Comparison of ENCODE assay signal across 17 mouse cellular contexts in the genomic region with DNA sequence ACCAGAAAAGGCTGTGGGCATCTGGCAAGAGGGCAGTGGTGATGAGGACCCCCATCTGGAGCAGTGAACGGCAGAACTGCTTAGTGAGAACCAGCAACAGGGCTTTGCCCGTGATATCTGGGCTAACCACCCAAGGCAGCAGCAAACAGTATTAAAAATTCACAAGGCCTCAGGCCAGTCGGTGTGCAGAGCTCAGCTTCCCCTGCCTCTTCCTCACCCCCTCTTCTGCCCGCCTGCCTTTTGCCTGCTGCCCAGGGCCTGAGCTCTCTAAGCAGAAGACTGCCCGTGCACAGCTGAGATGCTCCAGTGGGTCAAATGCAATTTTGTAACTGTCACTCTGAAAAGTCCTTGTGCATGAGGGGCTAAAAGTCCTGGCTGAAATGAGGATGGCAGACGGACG.
DNase-seq lines count a peak whose midpoint lies in the region; ATAC-seq and TF ChIP-seq lines count a peak whose summit lies in the region.
"Had no signal": no experiment of that assay in that cellular context is flagged by ENCODE, and none has a peak within 500 bp of the region (broad histone marks: within the 10 kb centered on the region; RNA-seq: fewer than 3 reads in every experiment).

No protein-coding gene starts in this region.

- H3K4me1 ChIP-seq in hindbrain, embryonic 13.5 days (replicated peaks) = peaks cover 18% of the 10 kb centered on the region
- no peaks in the 10 kb centered on the region; the same call in 1 of the 2 replicates for H3K4me1 ChIP-seq in hindbrain, embryonic 11.5 days (replicated peaks; ENCODE audit: control insufficient read depth, insufficient read depth, low read length)
- peaks cover 17% of the 10 kb centered on the region for H3K4me1 ChIP-seq in liver, postnatal 0 days (ENCODE audit: insufficient read depth)
- H3K4me1 ChIP-seq: embryonic facial prominence, embryonic 13.5 days; limb, embryonic 12.5 days; stomach, embryonic 15.5 days had no signal

- no peak for TF ChIP-seq CTCF in liver, postnatal 0 days (IDR thresholded peaks at IDR 0.05; ENCODE audit: low read depth)

- WGBS in hindbrain, embryonic 13.5 days = 74% methylated on average over 7 of the region's 7 CpGs
- 82% methylated on average over 7 of the region's 7 CpGs for WGBS in hindbrain, embryonic 11.5 days
- WGBS in liver, postnatal 0 days (ENCODE audit: insufficient replicate concordance) = 61% methylated on average over 7 of the region's 7 CpGs

- no peaks in the 10 kb centered on the region for H3K27me3 ChIP-seq in hindbrain, embryonic 13.5 days
- no peaks in the 10 kb centered on the region for H3K27me3 ChIP-seq in hindbrain, embryonic 11.5 days (ENCODE audit: control insufficient read depth, insufficient read depth, low read length)
- H3K27me3 ChIP-seq in liver, postnatal 0 days (ENCODE audit: insufficient read depth, low read length) = no peaks in the 10 kb centered on the region
- H3K27me3 ChIP-seq: embryonic facial prominence, embryonic 13.5 days; limb, embryonic 12.5 days; stomach, embryonic 15.5 days had no signal

- peaks cover 21% of the 10 kb centered on the region for H3K36me3 ChIP-seq in hindbrain, embryonic 13.5 days
- H3K36me3 ChIP-seq in hindbrain, embryonic 11.5 days (ENCODE audit: control insufficient read depth, insufficient read depth, low read length) = no peaks in the 10 kb centered on the region
- no peaks in the 10 kb centered on the region for H3K36me3 ChIP-seq in liver, postnatal 0 days (replicated peaks; ENCODE audit: insufficient read depth, low read length)
- H3K36me3 ChIP-seq: embryonic facial prominence, embryonic 13.5 days; limb, embryonic 12.5 days; stomach, embryonic 15.5 days had no signal

- peak overlapping the region; percentile 29; the same call in 1 of the 2 replicates for H3K9ac ChIP-seq in hindbrain, embryonic 13.5 days
- no peak overlapping the region for H3K9ac ChIP-seq in hindbrain, embryonic 11.5 days (ENCODE audit: low read depth, low read length)
- peak overlapping the region; percentile 22; the same call in 1 of the 2 replicates for H3K9ac ChIP-seq in liver, postnatal 0 days (replicated peaks)
- H3K9ac ChIP-seq: embryonic facial prominence, embryonic 13.5 days; limb, embryonic 12.5 days; stomach, embryonic 15.5 days had no signal

- no peak overlapping the region for H3K4me3 ChIP-seq in hindbrain, embryonic 13.5 days
- no peak overlapping the region for H3K4me3 ChIP-seq in hindbrain, embryonic 11.5 days (ENCODE audit: low read depth, low read length)
- H3K4me3 ChIP-seq in liver, postnatal 0 days (ENCODE audit: low read depth, low read length) = peak overlapping the region; percentile 35
- H3K4me3 ChIP-seq: embryonic facial prominence, embryonic 13.5 days; limb, embryonic 12.5 days; stomach, embryonic 15.5 days had no signal

- no peak for TF ChIP-seq EP300 in liver, postnatal 0 days (IDR thresholded peaks at IDR 0.05; ENCODE audit: low read depth)

- no peak overlapping the region for H3K4me2 ChIP-seq in hindbrain, embryonic 13.5 days
- H3K4me2 ChIP-seq in hindbrain, embryonic 11.5 days (replicated peaks; ENCODE audit: low read depth, low read length) = no peak overlapping the region
- H3K4me2 ChIP-seq in liver, postnatal 0 days (ENCODE audit: low read depth, low read length) = peak overlapping the region; percentile 71
- H3K4me2 ChIP-seq: embryonic facial prominence, embryonic 13.5 days; limb, embryonic 12.5 days; stomach, embryonic 15.5 days had no signal

- H3K27ac ChIP-seq in hindbrain, embryonic 13.5 days = 0 out of 2 replicates have a peak overlapping the region, but pooled peaks have one; percentile 18
- H3K27ac ChIP-seq in hindbrain, embryonic 11.5 days (ENCODE audit: low read depth, low read length) = no peak overlapping the region
- H3K27ac ChIP-seq in liver, postnatal 0 days (ENCODE audit: low read depth) = peak overlapping the region; percentile 91
- H3K27ac ChIP-seq: embryonic facial prominence, embryonic 13.5 days; limb, embryonic 12.5 days; stomach, embryonic 15.5 days had no signal

- DNase-seq in hindbrain, embryonic 11.5 days (ENCODE audit: low spot score) = no peak
- peak; percentile 53 for DNase-seq in retina, postnatal 1 day
- no peak for DNase-seq in retina, embryonic 14.5 days (ENCODE audit: low spot score)
- no peak for DNase-seq in liver, postnatal 0 days
- no peak for DNase-seq in natural killer cell, adult 2 months (ENCODE audit: low spot score in 2 of 2)
- DNase-seq in cerebellum, postnatal 10 days = no peak
- DNase-seq: adrenal gland, postnatal 25 days; cerebellum, adult 2 months; gastrocnemius, postnatal 10 days; kidney, adult 2 months; kidney, postnatal 25 days; layer of hippocampus, adult 9-11 months; right cerebral cortex, postnatal 14 days had no signal

- ATAC-seq in hindbrain, embryonic 13.5 days (ENCODE audit: low FRiP score) = no peak
- ATAC-seq in hindbrain, embryonic 11.5 days (ENCODE audit: low FRiP score) = no peak
- ATAC-seq in liver, postnatal 0 days = no peak

- no peaks in the 10 kb centered on the region for H3K9me3 ChIP-seq in hindbrain, embryonic 13.5 days
- H3K9me3 ChIP-seq in hindbrain, embryonic 11.5 days (ENCODE audit: control insufficient read depth, low read length) = no peaks in the 10 kb centered on the region
- no peaks in the 10 kb centered on the region for H3K9me3 ChIP-seq in liver, postnatal 0 days (ENCODE audit: low read length)
- H3K9me3 ChIP-seq: limb, embryonic 12.5 days; stomach, embryonic 15.5 days had no signal
